Mouse (Mus musculus) CD8-positive naive resting alpha-beta T cell, adult 2 months (primary cell): ENCODE measurements around the gene Pmp22.

ENCODE experiments used
- DNase-seq, 2 experiments: peaks; one replicate each; pipeline ENCODE4 v3.0.0; 2022; ENCODE audit warnings: low read depth in 2 of 2, low spot score in 2 of 2

Pmp22 gene

GRCm38 (mm10) chr11:63157117-63157516, 28.3 kb downstream of the Pmp22 start:
- DNase-seq = no peak

GRCm38 (mm10) chr11:63160926-63161325, 32.1 kb downstream of the Pmp22 start:
- DNase-seq = no peak

GRCm38 (mm10) chr11:63162806-63163205, 34.0 kb downstream of the Pmp22 start:
- DNase-seq = no peak

- no peak for DNase-seq
These were observed 34.8 kb downstream of the Pmp22 start for GRCm38 (mm10) chr11:63163550-63163949.

- no peak for DNase-seq
These were observed 35.4 kb downstream of the Pmp22 start for GRCm38 (mm10) chr11:63163986-63164682.

- no peak for DNase-seq
These were observed 36.1 kb downstream of the Pmp22 start for GRCm38 (mm10) chr11:63164756-63165484.

- no peak for DNase-seq
These were observed 39.0 kb downstream of the Pmp22 start for GRCm38 (mm10) chr11:63167826-63168225.

- DNase-seq = no peak
These were observed 39.9 kb downstream of the Pmp22 start for GRCm38 (mm10) chr11:63168551-63169258.

GRCm38 (mm10) chr11:63171977-63172376, 43.2 kb downstream of the Pmp22 start:
- DNase-seq = peak in 1 of 2 experiments; percentile 6

- DNase-seq = no peak
These were observed 44.8 kb downstream of the Pmp22 start for GRCm38 (mm10) chr11:63173604-63174003.

GRCm38 (mm10) chr11:63175302-63175701, 46.5 kb downstream of the Pmp22 start:
- DNase-seq = no peak

- DNase-seq = no peak
These were observed 47.6 kb downstream of the Pmp22 start for GRCm38 (mm10) chr11:63176416-63176815.

GRCm38 (mm10) chr11:63180262-63181101, 51.7 kb downstream of the Pmp22 start:
- DNase-seq = no peak

GRCm38 (mm10) chr11:63188803-63189202, 60.0 kb downstream of the Pmp22 start:
- DNase-seq = no peak

- no peak for DNase-seq
These were observed 69.3 kb downstream of the Pmp22 start for GRCm38 (mm10) chr11:63198070-63198469.

- DNase-seq = no peak
These were observed 73.3 kb downstream of the Pmp22 start for GRCm38 (mm10) chr11:63201989-63202535.
